Mouse (Mus musculus) intestine, postnatal 0 days (tissue): ENCODE measurements around the gene Sppl3. TPM values are rescaled to one million over a fixed set of nuclear protein-coding genes. Genes with fewer than 3 reads are reported as not detected.

Source experiments
- ATAC-seq: fragments of 200-750 bp; cut with Nextera tagmentation; 2 replicates; pipeline ENCODE4 v1.8.0; 2017; ENCODE audit warnings: mild to moderate bottlenecking, moderate TSS enrichment, moderate library complexity
- H3K27ac ChIP-seq: fragments of 300-500 bp; sonication (generic); 2 replicates; pipeline ENCODE4 v1.5.1; 2014; ENCODE audit warnings: mild to moderate bottlenecking, low read depth, low read length, moderate library complexity
- H3K27me3 ChIP-seq: fragments of 300-500 bp; sonication (generic); replicated peaks from 2 replicates; pipeline ENCODE4 v1.6.1; 2014; ENCODE audit warnings: low read length, mixed read lengths; ENCODE audit not compliant: control insufficient read depth, insufficient read depth
- H3K36me3 ChIP-seq: fragments of 300-500 bp; sonication (generic); 2 replicates; pipeline ENCODE4 v1.6.1; 2014; ENCODE audit warnings: mild to moderate bottlenecking, moderate library complexity; ENCODE audit not compliant: control insufficient read depth, insufficient read depth
- H3K4me1 ChIP-seq: fragments of 300-500 bp; sonication (generic); replicated peaks from 2 replicates; pipeline ENCODE4 v1.6.1; 2014; ENCODE audit warnings: antibody characterized with exemption, low read length, mixed read lengths; ENCODE audit not compliant: control insufficient read depth, insufficient read depth
- H3K4me2 ChIP-seq: fragments of 300-500 bp; sonication (generic); replicated peaks from 2 replicates; pipeline ENCODE4 v1.6.1; 2014; ENCODE audit warnings: low read depth, mild to moderate bottlenecking, moderate library complexity
- H3K4me3 ChIP-seq: fragments of 300-500 bp; sonication (generic); 2 replicates; pipeline ENCODE4 v1.5.1; 2014; ENCODE audit warnings: low read depth, low read length
- H3K9ac ChIP-seq: fragments of 300-500 bp; sonication (generic); 2 replicates; pipeline ENCODE4 v1.6.1; 2014; ENCODE audit warnings: mild to moderate bottlenecking, low read depth, low read length
- H3K9me3 ChIP-seq: fragments of 300-500 bp; sonication (generic); 2 replicates; pipeline ENCODE4 v1.6.1; 2016; ENCODE audit warnings: mixed run types; ENCODE audit not compliant: control insufficient read depth
- CTCF ChIP-seq: sonication (generic); IDR thresholded peaks from 2 replicates; pipeline ENCODE4 v1.5.1; 2016; ENCODE audit warnings: low read depth, mild to moderate bottlenecking, control low read depth, antibody characterized with exemption, moderate library complexity
- WGBS: fragments of 180-500 bp; shearing (Covaris S2); extraction: QIAGEN DNeasy Blood & Tissue Kit; methylation state at CpG from one replicate; pipeline ENCODE4 v1.1.7; 2014; 5-methylcytosine and 5-hydroxymethylcytosine counted together
- polyA plus RNA-seq: library from polyadenylated mRNA; unstranded; fragments of >200 nt; fragmentation: Nextera tagmentation; extraction: Ambion mirVana; gene quantifications from 2 replicates; pipeline ENCODE4 v1.2.1, GENCODE M21; 2015

Gene Sppl3
- polyA plus RNA-seq, 1 experiment from 2014 or later, result 20.8 TPM

GRCm38 (mm10) chr5:115027109-115027508, 16.2 kb downstream of the Sppl3 start:
- Histone ChIP-seq H3K4me2 (no peak overlapping the region), H3K36me3 (no peaks in the 10 kb centered on the region), H3K27ac (no peak overlapping the region), H3K4me1 (0 out of 2 replicates have a peak, but pooled peaks cover 8% of the 10 kb centered on the region), H3K9ac (no peak overlapping the region), H3K9me3 (no peaks in the 10 kb centered on the region), H3K27me3 (no peaks in the 10 kb centered on the region), H3K4me3 (no peak overlapping the region)
- WGBS, result 61% methylated on average over 3 of the region's 3 CpGs
- no peak for ATAC-seq
- TF ChIP-seq CTCF, result no peak

DNA sequence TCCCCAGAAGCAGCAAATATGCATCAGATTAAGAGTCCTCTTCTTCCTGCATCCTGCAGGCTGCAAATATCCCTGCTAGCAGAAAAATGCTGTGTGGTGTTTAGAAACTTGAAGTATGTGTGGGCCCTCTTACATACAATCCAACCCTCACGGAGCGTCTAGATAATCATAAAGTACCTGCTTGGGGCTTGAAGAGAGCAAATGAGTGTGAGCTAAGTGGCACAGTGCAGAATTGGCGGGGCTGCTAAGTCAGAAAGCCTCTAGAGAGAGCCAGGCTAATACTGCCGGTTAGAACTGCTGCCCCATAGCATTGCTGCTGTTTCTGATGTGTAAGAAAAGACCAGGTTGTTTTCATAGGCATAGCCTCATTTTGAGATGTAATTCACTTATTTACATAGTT, 18.0 kb downstream of the Sppl3 start:
- Histone ChIP-seq H3K27ac (no peak overlapping the region), H3K36me3 (no peaks in the 10 kb centered on the region), H3K4me2 (no peak overlapping the region), H3K4me3 (no peak overlapping the region), H3K27me3 (no peaks in the 10 kb centered on the region), H3K9ac (no peak overlapping the region), H3K4me1 (peaks cover 19% of the 10 kb centered on the region), H3K9me3 (no peaks in the 10 kb centered on the region)
- no peak for TF ChIP-seq CTCF
- ATAC-seq, result no peak
- 87% methylated on average over 4 of the region's 4 CpGs for WGBS

DNA sequence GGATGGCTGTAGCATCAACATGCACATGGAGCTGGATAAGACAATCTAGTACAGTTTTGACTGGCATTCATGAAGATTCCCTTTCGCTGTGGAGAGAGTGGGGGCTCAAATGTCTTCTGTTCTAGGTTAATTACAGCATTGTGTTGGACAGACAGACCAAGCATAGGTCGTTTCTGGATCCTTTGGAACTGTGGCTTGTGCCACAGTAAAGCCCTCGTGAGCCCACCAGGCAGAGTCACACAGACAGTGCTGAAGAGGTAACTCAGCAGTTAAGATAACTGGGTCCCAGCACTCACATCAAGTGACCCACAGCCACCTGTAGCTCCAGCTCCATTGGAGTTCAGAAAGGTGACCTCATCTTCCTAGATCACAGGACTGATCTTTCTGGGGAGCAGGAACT, 18.6 kb downstream of the Sppl3 start:
- 77% methylated on average over 3 of the region's 3 CpGs for WGBS
- Histone ChIP-seq H3K27me3 (no peaks in the 10 kb centered on the region), H3K4me3 (no peak overlapping the region), H3K4me1 (peaks cover 20% of the 10 kb centered on the region), H3K27ac (no peak overlapping the region), H3K9me3 (no peaks in the 10 kb centered on the region), H3K4me2 (no peak overlapping the region), H3K36me3 (no peaks in the 10 kb centered on the region), H3K9ac (no peak overlapping the region)
- ATAC-seq, result no peak
- no peak for TF ChIP-seq CTCF

GRCm38 (mm10) chr5:115031576-115031975, 20.6 kb downstream of the Sppl3 start:
- 60% methylated on average over 5 of the region's 5 CpGs for WGBS
- Histone ChIP-seq H3K36me3 (no peaks in the 10 kb centered on the region), H3K4me1 (peaks cover 20% of the 10 kb centered on the region), H3K9ac (no peak overlapping the region), H3K9me3 (no peaks in the 10 kb centered on the region), H3K4me2 (no peak overlapping the region), H3K27ac (no peak overlapping the region), H3K27me3 (no peaks in the 10 kb centered on the region), H3K4me3 (no peak overlapping the region)
- no peak for TF ChIP-seq CTCF
- ATAC-seq, result no peak

DNA sequence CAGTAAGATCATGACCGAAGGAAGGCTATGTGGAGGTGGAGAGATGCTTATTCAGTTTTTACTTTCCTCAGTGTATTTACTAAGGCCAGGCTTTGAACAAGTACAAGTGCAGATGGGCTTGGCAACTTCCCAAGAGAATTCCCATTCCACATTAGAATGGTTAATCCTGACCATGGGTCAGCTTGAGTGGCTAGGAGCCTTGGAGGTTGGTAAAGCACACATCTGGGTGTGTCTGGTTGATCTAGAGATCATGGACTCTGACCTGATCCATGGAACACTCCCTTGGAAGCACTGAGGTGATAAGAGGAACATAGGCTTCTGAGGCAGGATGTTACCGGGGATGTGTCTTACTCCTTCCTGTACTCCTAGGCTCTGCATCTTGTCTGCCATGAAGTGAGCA, 21.7 kb downstream of the Sppl3 start:
- Histone ChIP-seq H3K4me1 (peaks cover 18% of the 10 kb centered on the region), H3K27ac (no peak overlapping the region), H3K4me2 (no peak overlapping the region), H3K27me3 (no peaks in the 10 kb centered on the region), H3K9ac (no peak overlapping the region), H3K36me3 (no peaks in the 10 kb centered on the region), H3K9me3 (no peaks in the 10 kb centered on the region), H3K4me3 (no peak overlapping the region)
- 58% methylated on average over 2 of the region's 2 CpGs for WGBS
- peak; percentile 84 for ATAC-seq
- no peak for TF ChIP-seq CTCF

- Histone ChIP-seq H3K4me2 (no peak overlapping the region), H3K9me3 (no peaks in the 10 kb centered on the region), H3K27ac (no peak overlapping the region), H3K4me3 (no peak overlapping the region), H3K4me1 (peaks cover 18% of the 10 kb centered on the region), H3K36me3 (no peaks in the 10 kb centered on the region), H3K27me3 (no peaks in the 10 kb centered on the region), H3K9ac (no peak overlapping the region)
- no peak for ATAC-seq
- 85% methylated on average over 1 of the region's 1 CpGs for WGBS
- TF ChIP-seq CTCF, result no peak
These were observed 24.3 kb downstream of the Sppl3 start for GRCm38 (mm10) chr5:115035217-115035616.

GRCm38 (mm10) chr5:115037099-115037498, 26.2 kb downstream of the Sppl3 start:
- Histone ChIP-seq H3K27ac (no peak overlapping the region), H3K4me3 (no peak overlapping the region), H3K4me1 (peaks cover 13% of the 10 kb centered on the region), H3K36me3 (no peaks in the 10 kb centered on the region), H3K9ac (no peak overlapping the region), H3K27me3 (no peaks in the 10 kb centered on the region), H3K9me3 (no peaks in the 10 kb centered on the region), H3K4me2 (no peak overlapping the region)
- WGBS, result 77% methylated on average over 2 of the region's 2 CpGs
- TF ChIP-seq CTCF, result no peak
- ATAC-seq, result no peak
